Mouse (Mus musculus) megakaryocyte, embryonic 14.5 days (primary cell): ENCODE measurements at regions not wholly inside any gene's neighbourhood (a gene's known extent, or its start where the extent isn't known, plus 50 kb on each side); places are given as distances from the start of the nearest gene placed in this dataset.

Source experiments
- FLI1 ChIP-seq: IDR thresholded peaks from 2 replicates; pipeline ENCODE4 v1.6.1; 2012; ENCODE audit warnings: low read length, inconsistent platforms, mixed read lengths
- GATA1 ChIP-seq: IDR thresholded peaks from 3 replicates; pipeline ENCODE4 v1.6.1; 2012; ENCODE audit warnings: mixed read lengths, low read length, inconsistent platforms, borderline replicate concordance

DNA sequence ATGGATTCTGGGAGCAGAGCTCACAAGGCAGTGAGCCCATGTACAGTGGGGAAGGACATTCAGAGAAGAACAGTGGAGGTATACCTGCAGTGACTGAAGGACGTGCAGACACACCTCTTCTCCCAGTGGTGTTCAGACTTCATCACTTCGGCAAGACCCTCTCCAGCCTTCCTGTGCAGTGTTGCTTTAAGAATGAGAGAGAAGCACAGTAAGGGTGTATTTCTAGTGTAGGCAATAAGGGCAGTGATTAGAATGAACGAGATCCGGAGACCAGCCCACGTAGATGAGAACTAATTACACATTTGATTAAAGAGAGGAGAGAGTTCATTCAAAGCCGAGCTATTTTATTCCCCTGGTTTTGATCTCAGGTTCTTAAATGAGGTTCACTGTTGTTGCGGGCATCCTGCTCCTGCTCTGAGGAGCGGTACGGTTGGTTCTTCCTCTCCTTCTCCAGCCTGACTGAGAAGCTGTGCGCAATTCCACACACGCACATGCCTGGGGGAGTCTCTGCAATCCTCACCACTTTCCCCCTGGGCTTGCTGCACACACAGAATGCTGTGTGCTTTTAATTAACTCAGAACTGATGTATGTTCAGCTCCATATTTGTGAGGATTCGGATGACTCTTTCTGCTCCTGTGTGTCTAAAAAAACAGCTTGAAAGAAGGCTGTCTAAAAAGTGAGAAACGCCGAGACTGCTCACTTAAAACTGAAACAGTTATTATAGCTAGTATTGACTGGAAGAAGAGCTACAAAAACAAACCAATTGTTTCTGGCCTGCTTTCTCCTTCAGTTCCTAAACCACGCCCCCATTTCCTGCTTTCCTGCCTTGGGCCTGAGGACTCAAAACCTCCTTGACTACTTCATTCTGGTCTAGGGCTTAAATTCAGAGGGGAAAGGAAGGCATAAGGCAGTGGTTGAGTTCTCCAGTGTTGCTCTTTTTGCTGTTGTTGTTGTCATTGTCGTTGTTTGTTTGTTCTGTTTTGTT is 114.2 kb upstream of the Fhl2 start:
- TF ChIP-seq FLI1 (no peak), GATA1 (no peak)
